Mouse (Mus musculus) liver, postnatal 0 days (tissue): ENCODE measurements around the gene Snx29. TPM values are rescaled to one million over a fixed set of nuclear protein-coding genes. Genes with fewer than 3 reads are reported as not detected.
"Not testable (repeated sequence)": the region's sequence is repeated elsewhere in the genome, so short reads cannot be mapped to it uniquely, and the experiment has no call there.

ENCODE experiments used
- ATAC-seq: fragments of 200-750 bp; cut with Nextera tagmentation; 2 replicates; pipeline ENCODE4 v1.8.0; 2017; ENCODE audit warnings: mild to moderate bottlenecking, moderate library complexity
- DNase-seq: peaks from one replicate; pipeline ENCODE4 v3.0.0-alpha.2; 2016
- H3K27ac ChIP-seq: fragments of 300-500 bp; sonication (generic); 2 replicates; pipeline ENCODE4 v1.5.1; 2014; ENCODE audit warnings: antibody characterized with exemption, moderate library complexity, mild to moderate bottlenecking, low read depth
- H3K27me3 ChIP-seq: fragments of 300-500 bp; sonication (generic); 2 replicates; pipeline ENCODE4 v1.6.1; 2014; ENCODE audit warnings: low read length, control low read depth, mixed read lengths; ENCODE audit not compliant: insufficient read depth
- H3K36me3 ChIP-seq: fragments of 300-500 bp; sonication (generic); replicated peaks from 2 replicates; pipeline ENCODE4 v1.6.1; 2014; ENCODE audit warnings: mild to moderate bottlenecking, control low read depth, low read length, moderate library complexity, mixed read lengths; ENCODE audit not compliant: insufficient read depth
- H3K4me1 ChIP-seq: fragments of 300-500 bp; sonication (generic); 2 replicates; pipeline ENCODE4 v1.6.1; 2014; ENCODE audit warnings: antibody characterized with exemption, mild to moderate bottlenecking, control low read depth; ENCODE audit not compliant: insufficient read depth
- H3K4me2 ChIP-seq: fragments of 300-500 bp; sonication (generic); 2 replicates; pipeline ENCODE4 v1.6.1; 2014; ENCODE audit warnings: low read depth, mild to moderate bottlenecking, low read length, moderate library complexity, mixed read lengths
- H3K4me3 ChIP-seq: fragments of 300-500 bp; sonication (generic); 2 replicates; pipeline ENCODE4 v1.5.1; 2014; ENCODE audit warnings: low read depth, low read length
- H3K9ac ChIP-seq: fragments of 300-500 bp; sonication (generic); replicated peaks from 2 replicates; pipeline ENCODE4 v1.6.1; 2014; ENCODE audit warnings: mild to moderate bottlenecking, moderate library complexity
- H3K9me3 ChIP-seq: fragments of 300-500 bp; sonication (generic); 2 replicates; pipeline ENCODE4 v1.6.1; 2016; ENCODE audit warnings: mild to moderate bottlenecking, control low read depth, low read length, mixed read lengths
- CTCF ChIP-seq: sonication (generic); IDR thresholded peaks from 2 replicates; pipeline ENCODE4 v1.5.1; 2016; ENCODE audit warnings: antibody characterized with exemption, low read depth
- EP300 ChIP-seq: IDR thresholded peaks from 2 replicates; pipeline ENCODE4 v1.6.1; 2016; ENCODE audit warnings: antibody characterized with exemption, low read depth, mild to moderate bottlenecking
- WGBS: fragments of 180-500 bp; shearing (Covaris S2); extraction: QIAGEN DNeasy Blood & Tissue Kit; methylation state at CpG from one replicate; pipeline ENCODE4 v1.1.7; 2014; ENCODE audit not compliant: insufficient replicate concordance; 5-methylcytosine and 5-hydroxymethylcytosine counted together
- polyA plus RNA-seq: library from polyadenylated mRNA; unstranded; fragments of >200 nt; fragmentation: Nextera tagmentation; extraction: Ambion mirVana; gene quantifications from 2 replicates; pipeline ENCODE4 v1.2.1, GENCODE M21; 2015

The Snx29 gene
- polyA plus RNA-seq, 1 experiment from 2014 or later, result 2.3 TPM

DNA sequence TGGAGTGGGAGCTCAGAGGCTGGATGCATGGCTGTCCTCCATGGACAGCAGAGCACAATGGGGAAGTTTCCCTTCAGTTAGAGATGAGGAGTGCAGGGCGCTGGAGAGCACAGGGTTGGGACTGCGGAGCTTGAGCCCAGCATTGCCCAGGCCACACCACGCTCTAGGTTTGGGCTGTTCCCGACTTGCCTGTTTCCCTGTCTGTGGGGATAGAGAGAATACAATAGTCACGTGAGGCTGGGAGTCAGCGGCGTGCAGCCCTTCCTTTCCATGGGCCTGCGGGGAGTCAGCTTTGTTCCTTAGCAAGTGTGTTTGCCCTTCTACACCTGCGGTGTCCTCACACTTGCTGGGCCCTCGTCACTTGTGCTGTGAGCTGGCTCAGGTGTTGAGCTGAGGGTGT, 37.2 kb downstream of the Snx29 start:
- TF ChIP-seq CTCF, result no peak
- no peak for TF ChIP-seq EP300
- no peak overlapping the region for H3K4me2 ChIP-seq
- no peak overlapping the region for H3K9ac ChIP-seq
- H3K4me3 ChIP-seq, result no peak overlapping the region
- H3K4me1 ChIP-seq, result no peaks in the 10 kb centered on the region
- DNase-seq (no peak), ATAC-seq (no peak)
- H3K27ac ChIP-seq, result no peak overlapping the region
- H3K36me3 ChIP-seq, result no peaks in the 10 kb centered on the region; the same call in 1 of the 2 replicates
- H3K9me3 ChIP-seq, result no peaks in the 10 kb centered on the region
- WGBS, result 71% methylated on average over 10 of the region's 10 CpGs
- no peaks in the 10 kb centered on the region for H3K27me3 ChIP-seq

DNA sequence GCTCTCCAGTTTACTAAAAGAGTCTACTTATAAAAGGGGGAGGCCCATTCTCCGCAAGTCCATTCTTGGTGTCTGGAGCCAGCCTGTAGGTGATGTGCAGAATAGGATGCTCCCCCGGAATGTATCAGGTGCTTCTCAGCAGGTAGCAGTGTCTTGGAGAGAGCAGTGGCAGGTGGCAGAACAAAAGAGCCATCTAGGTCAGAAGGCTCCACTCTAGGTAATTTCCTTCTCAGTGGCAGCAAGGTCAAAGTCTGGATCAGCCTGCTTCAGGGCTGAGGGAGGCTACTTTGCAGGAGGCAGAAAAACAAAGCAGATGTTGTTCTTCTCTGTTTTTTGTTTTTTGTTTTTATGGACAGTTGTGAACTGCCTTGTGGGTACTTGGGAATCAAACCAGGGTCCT, 37.9 kb downstream of the Snx29 start:
- not testable (repeated sequence) for H3K4me2 ChIP-seq, H3K9me3 ChIP-seq, H3K4me3 ChIP-seq, ATAC-seq, DNase-seq, H3K27me3 ChIP-seq, H3K27ac ChIP-seq, H3K9ac ChIP-seq, H3K4me1 ChIP-seq, H3K36me3 ChIP-seq
- 87% methylated on average over 2 of the region's 2 CpGs for WGBS

DNA sequence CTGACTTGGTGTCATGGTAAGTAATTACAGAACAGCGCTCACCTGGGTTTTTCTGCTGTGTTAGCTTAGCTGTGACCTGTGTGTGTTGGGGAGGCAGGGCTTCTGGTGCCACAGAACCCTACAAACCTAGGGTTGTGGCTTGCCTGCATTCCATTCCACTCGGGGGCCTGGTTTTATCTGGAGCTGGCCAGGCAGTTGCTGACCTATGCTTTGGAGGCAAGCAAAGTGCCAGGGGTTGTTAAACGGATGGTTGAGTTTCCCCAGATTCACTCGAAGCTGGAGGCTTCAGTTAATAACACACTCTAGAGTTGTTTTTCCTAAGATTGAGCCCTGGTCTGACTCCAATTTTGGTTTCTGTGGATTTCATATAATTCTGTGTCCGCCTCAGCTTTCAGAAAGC, 42.9 kb downstream of the Snx29 start:
- H3K27me3 ChIP-seq, result no peaks in the 10 kb centered on the region
- H3K27ac ChIP-seq, result no peak overlapping the region
- H3K9ac ChIP-seq, result no peak overlapping the region
- no peak for DNase-seq
- no peak for ATAC-seq
- WGBS, result 63% methylated on average over 5 of the region's 5 CpGs
- H3K4me3 ChIP-seq, result no peak overlapping the region
- H3K4me2 ChIP-seq, result no peak overlapping the region
- TF ChIP-seq EP300 (no peak), CTCF (no peak)
- no peaks in the 10 kb centered on the region for H3K9me3 ChIP-seq
- H3K4me1 ChIP-seq, result peaks cover 3% of the 10 kb centered on the region; the same call in 1 of the 2 replicates
- H3K36me3 ChIP-seq, result 0 out of 2 replicates have a peak, but pooled peaks cover 6% of the 10 kb centered on the region

DNA sequence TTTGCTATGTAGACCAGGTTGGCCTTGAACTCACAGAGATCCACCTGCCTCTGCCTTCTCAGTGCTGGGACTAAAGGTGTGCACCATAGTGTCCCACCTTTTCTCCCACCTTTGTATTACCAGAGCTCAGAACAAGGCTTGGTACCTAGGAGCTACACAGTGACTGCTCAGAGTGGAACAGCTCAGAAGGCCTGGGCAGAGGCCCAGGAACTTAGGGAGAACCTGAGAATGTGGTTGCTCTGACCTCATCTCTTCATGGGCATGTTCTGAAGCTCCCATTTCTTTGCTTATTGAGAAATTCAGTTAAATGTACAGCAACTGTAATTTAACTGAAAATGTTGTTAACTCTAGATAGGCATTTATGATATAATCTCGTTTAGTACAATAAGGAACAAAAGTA, 44.1 kb downstream of the Snx29 start:
- 61% methylated on average over 1 of the region's 1 CpGs for WGBS
- Histone ChIP-seq H3K9me3 (no peaks in the 10 kb centered on the region), H3K9ac (no peak overlapping the region), H3K4me3 (no peak overlapping the region), H3K36me3 (0 out of 2 replicates have a peak, but pooled peaks cover 6% of the 10 kb centered on the region), H3K27me3 (no peaks in the 10 kb centered on the region), H3K4me1 (peaks cover 3% of the 10 kb centered on the region; the same call in 1 of the 2 replicates), H3K4me2 (no peak overlapping the region), H3K27ac (no peak overlapping the region)
- no peak for ATAC-seq
- DNase-seq, result no peak
- TF ChIP-seq CTCF (no peak), EP300 (no peak)

DNA sequence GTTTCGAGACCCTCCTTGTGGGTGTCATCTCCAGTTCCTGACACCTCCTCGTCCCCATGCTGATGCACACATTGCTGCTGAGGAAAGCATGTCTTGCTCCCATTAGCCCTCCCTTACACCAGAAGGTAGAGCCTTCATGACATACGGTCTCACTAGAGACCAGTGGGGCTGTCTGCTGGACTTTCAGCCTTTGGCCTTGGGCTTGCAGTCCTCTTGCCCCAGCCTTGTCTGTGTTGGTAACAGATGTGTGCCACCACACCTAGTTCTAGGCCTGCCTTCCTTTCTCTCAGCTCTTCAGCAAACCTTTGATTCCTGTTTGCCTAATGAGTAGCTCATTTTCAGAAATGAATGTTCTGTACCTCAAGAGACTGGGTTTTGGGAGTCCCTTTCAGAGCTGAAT, 45.7 kb downstream of the Snx29 start:
- no peak overlapping the region for H3K4me2 ChIP-seq
- no peak overlapping the region for H3K27ac ChIP-seq
- H3K9ac ChIP-seq, result no peak overlapping the region
- peaks cover 3% of the 10 kb centered on the region; the same call in 1 of the 2 replicates for H3K4me1 ChIP-seq
- 82% methylated on average over 3 of the region's 3 CpGs for WGBS
- no peak for ATAC-seq
- H3K27me3 ChIP-seq, result no peaks in the 10 kb centered on the region
- H3K9me3 ChIP-seq, result no peaks in the 10 kb centered on the region
- 0 out of 2 replicates have a peak, but pooled peaks cover 6% of the 10 kb centered on the region for H3K36me3 ChIP-seq
- no peak for TF ChIP-seq CTCF
- no peak for TF ChIP-seq EP300
- DNase-seq, result no peak
- H3K4me3 ChIP-seq, result no peak overlapping the region

DNA sequence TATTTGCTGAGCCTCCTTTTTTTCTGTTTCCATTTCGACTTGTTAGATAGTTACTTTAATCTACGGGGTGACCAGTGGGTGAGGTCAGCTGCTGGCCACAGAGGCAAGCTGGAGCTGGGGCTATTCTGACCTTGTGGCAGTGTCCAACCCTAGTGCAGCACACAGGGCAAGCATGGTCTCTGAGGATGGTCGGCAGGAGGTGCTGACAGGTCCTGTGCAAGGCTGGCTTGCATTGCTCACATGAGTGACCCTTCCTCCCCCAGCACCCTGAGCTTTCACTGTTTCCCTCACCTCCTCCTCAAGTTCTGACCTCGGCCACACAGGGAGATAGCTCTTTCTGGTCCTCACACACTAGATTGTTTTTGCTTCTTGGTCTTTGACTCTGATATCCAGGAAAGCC, 46.5 kb downstream of the Snx29 start:
- peaks cover 3% of the 10 kb centered on the region; the same call in 1 of the 2 replicates for H3K4me1 ChIP-seq
- no peak for TF ChIP-seq CTCF
- TF ChIP-seq EP300, result no peak
- no peak for DNase-seq
- H3K9ac ChIP-seq, result no peak overlapping the region
- no peaks in the 10 kb centered on the region for H3K27me3 ChIP-seq
- H3K4me3 ChIP-seq, result no peak overlapping the region
- 0 out of 2 replicates have a peak, but pooled peaks cover 6% of the 10 kb centered on the region for H3K36me3 ChIP-seq
- no peak overlapping the region for H3K27ac ChIP-seq
- no peak for ATAC-seq
- WGBS, result 58% methylated on average over 4 of the region's 4 CpGs
- H3K9me3 ChIP-seq, result no peaks in the 10 kb centered on the region
- H3K4me2 ChIP-seq, result no peak overlapping the region

DNA sequence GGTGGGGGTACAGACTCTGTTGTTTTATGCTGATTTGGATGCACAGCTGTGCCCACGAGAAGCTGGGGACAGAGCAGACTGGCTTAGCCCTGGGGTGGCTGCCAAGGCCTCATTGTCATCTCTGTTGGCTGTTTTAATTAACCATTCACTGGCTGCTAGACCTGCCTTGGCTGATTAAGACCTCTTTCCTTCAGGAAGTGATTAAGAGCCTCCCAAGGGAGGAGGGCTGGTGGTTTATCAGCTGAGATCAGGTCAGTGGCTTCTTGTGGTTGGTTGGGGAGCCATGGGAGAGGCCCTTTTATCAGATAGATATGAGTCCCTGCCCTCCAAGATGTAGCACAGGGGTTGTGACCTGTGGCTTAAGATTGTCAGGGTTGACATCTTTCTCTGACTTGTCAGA, 46.9 kb downstream of the Snx29 start:
- TF ChIP-seq CTCF (no peak), EP300 (no peak)
- no peak overlapping the region for H3K4me2 ChIP-seq
- no peak overlapping the region for H3K9ac ChIP-seq
- 38% methylated on average over 1 of the region's 1 CpGs for WGBS
- ATAC-seq (no peak), DNase-seq (no peak)
- no peaks in the 10 kb centered on the region for H3K27me3 ChIP-seq
- H3K4me1 ChIP-seq, result peaks cover 3% of the 10 kb centered on the region; the same call in 1 of the 2 replicates
- 0 out of 2 replicates have a peak, but pooled peaks cover 6% of the 10 kb centered on the region for H3K36me3 ChIP-seq
- H3K9me3 ChIP-seq, result no peaks in the 10 kb centered on the region
- H3K27ac ChIP-seq, result no peak overlapping the region
- no peak overlapping the region for H3K4me3 ChIP-seq
